Mouse (Mus musculus): Measurements from ENCODE around the gene Spg20. TPM values are rescaled to one million over a fixed set of nuclear protein-coding genes. Genes with fewer than 3 reads are reported as not detected.

Spg20 gene
- total and polyA plus RNA-seq, 3 experiments = 18.5 to 23.3 TPM; not detected in 1

DNA sequence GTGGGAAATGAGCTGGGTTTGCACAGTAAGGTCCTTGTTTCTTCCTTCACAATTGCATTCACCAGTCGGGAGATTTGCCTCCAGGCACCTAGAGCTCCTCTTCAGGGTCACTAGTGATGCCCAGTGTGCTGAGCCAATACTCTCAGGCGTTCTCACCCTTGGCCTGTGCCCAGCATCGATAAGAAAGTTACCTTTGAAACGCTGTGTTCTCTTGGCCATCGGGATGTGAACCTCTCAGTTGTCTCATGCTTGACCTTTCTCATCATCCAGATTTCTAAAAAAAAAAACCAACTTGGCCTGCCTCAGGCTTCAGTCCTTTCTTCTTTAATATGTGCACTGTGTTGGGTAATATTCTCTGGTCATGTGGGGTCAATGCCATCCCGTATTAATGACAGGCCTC, 34.5 kb downstream of the Spg20 start:
- no peaks in the 10 kb centered on the region for H3K36me3 ChIP-seq (ENCODE audit: control insufficient read depth in 1 of 2, insufficient read depth in 2 of 2, low read length in 2 of 2)
- no peak for TF ChIP-seq E2F4 (IDR thresholded peaks at IDR 0.05; ENCODE audit: borderline replicate concordance, low read depth, low read length)
- TF ChIP-seq MYC (IDR thresholded peaks at IDR 0.05; ENCODE audit: low read depth, low read length) = no peak
- no peak for TF ChIP-seq CTCF (IDR thresholded peaks at IDR 0.05 in 2 of 3, conservative IDR thresholded peaks at IDR 0.05 in 1 of 3; ENCODE audit: control insufficient read depth in 1 of 3, insufficient read depth in 1 of 3, low read depth in 2 of 3, low read length in 3 of 3, poor library complexity in 1 of 3, severe bottlenecking in 1 of 3)
- TF ChIP-seq TCF12 (IDR thresholded peaks at IDR 0.05; ENCODE audit: low read depth, low read length) = no peak
- no peak for TF ChIP-seq USF2 (IDR thresholded peaks at IDR 0.05; ENCODE audit: borderline replicate concordance in 1 of 2, insufficient read depth in 1 of 2, low read depth in 1 of 2, low read length in 2 of 2)
- TF ChIP-seq USF1 (IDR thresholded peaks at IDR 0.05; ENCODE audit: low read depth, low read length) = no peak
- TF ChIP-seq TBP (IDR thresholded peaks at IDR 0.05; ENCODE audit: low read depth, low read length) = no peak
- TF ChIP-seq NELFE (IDR thresholded peaks at IDR 0.05; ENCODE audit: low read depth, low read length) = no peak
- no peak for TF ChIP-seq TAL1 (IDR thresholded peaks at IDR 0.05; ENCODE audit: low read length)
- TF ChIP-seq MXI1 (IDR thresholded peaks at IDR 0.05; ENCODE audit: low read depth, low read length) = no peak
- no peak for TF ChIP-seq CHD1 (IDR thresholded peaks at IDR 0.05; ENCODE audit: low read depth, low read length)
- no peak for TF ChIP-seq KAT2A (conservative IDR thresholded peaks at IDR 0.05; ENCODE audit: low read depth, low read length)
- no peak for TF ChIP-seq HCFC1 (IDR thresholded peaks at IDR 0.05; ENCODE audit: low read depth, low read length)
- no peak for TF ChIP-seq EP300 (IDR thresholded peaks at IDR 0.05; ENCODE audit: low read depth in 1 of 2, low read length in 2 of 2)
- TF ChIP-seq MAFK (IDR thresholded peaks at IDR 0.05; ENCODE audit: borderline replicate concordance, low read depth, low read length) = no peak
- no peak for TF ChIP-seq ZKSCAN1 (IDR thresholded peaks at IDR 0.05; ENCODE audit: low read depth, low read length)
- TF ChIP-seq MAZ (IDR thresholded peaks at IDR 0.05; ENCODE audit: low read depth, low read length) = no peak
- no peak for DNase-seq (ENCODE audit: low read depth, low spot score)
- no peaks in the 10 kb centered on the region for H3K27me3 ChIP-seq (ENCODE audit: control insufficient read depth in 1 of 2, insufficient read depth in 2 of 2, low read length in 2 of 2)
- H3K9ac ChIP-seq (ENCODE audit: control insufficient read depth, low read depth, low read length, poor library complexity, severe bottlenecking) = no peak overlapping the region
- H3K27ac ChIP-seq (ENCODE audit: control insufficient read depth, low read depth, low read length) = no peak overlapping the region
- H3K4me1 ChIP-seq (ENCODE audit: control insufficient read depth in 1 of 2, insufficient read depth in 2 of 2, low read length in 2 of 2) = no peaks in the 10 kb centered on the region
- no peaks in the 10 kb centered on the region for H3K9me3 ChIP-seq (replicated peaks; ENCODE audit: insufficient read depth, low read length)
- no peak overlapping the region for H3K4me3 ChIP-seq (ENCODE audit: control insufficient read depth in 1 of 2, insufficient read depth in 1 of 2, low read depth in 2 of 2, low read length in 2 of 2)
- no peaks in the 10 kb centered on the region for H3K79me2 ChIP-seq (ENCODE audit: control insufficient read depth, insufficient read depth, low read length, poor library complexity)

DNA sequence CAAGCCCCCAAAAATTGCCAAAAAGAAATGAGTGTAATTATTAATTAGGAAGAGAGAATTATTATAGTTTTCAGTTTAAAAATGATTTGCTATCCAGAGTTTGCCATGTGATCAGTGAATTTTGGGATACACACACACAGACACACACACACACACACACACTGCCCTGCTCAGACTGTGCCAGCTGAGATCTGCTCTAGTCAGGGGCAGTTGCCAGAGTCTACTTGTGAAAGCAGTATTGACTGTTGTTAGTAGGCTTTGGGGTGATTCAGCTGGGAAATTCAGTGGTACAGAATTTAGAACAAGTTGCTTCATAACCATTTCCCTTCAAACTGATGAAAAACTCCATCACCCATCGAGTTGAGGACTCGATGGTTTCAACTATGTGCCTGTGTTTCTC, 35.2 kb downstream of the Spg20 start:
- H3K4me1 ChIP-seq (ENCODE audit: control insufficient read depth in 1 of 2, insufficient read depth in 2 of 2, low read length in 2 of 2) = no peaks in the 10 kb centered on the region
- no peaks in the 10 kb centered on the region for H3K36me3 ChIP-seq (ENCODE audit: control insufficient read depth in 1 of 2, insufficient read depth in 2 of 2, low read length in 2 of 2)
- no peaks in the 10 kb centered on the region for H3K9me3 ChIP-seq (replicated peaks; ENCODE audit: insufficient read depth, low read length)
- no peaks in the 10 kb centered on the region for H3K79me2 ChIP-seq (ENCODE audit: control insufficient read depth, insufficient read depth, low read length, poor library complexity)
- TF ChIP-seq CTCF (IDR thresholded peaks at IDR 0.05 in 2 of 3, conservative IDR thresholded peaks at IDR 0.05 in 1 of 3; ENCODE audit: control insufficient read depth in 1 of 3, insufficient read depth in 1 of 3, low read depth in 2 of 3, low read length in 3 of 3, poor library complexity in 1 of 3, severe bottlenecking in 1 of 3) = no peak
- TF ChIP-seq GATA1 (IDR thresholded peaks at IDR 0.05; ENCODE audit: low read depth, low read length) = no peak
- TF ChIP-seq POLR2AphosphoS5 (IDR thresholded peaks at IDR 0.05; ENCODE audit: borderline replicate concordance, low read depth, low read length) = no peak
- no peak for TF ChIP-seq SMC3 (IDR thresholded peaks at IDR 0.05; ENCODE audit: low read depth, low read length)
- TF ChIP-seq RCOR1 (IDR thresholded peaks at IDR 0.05; ENCODE audit: low read depth, low read length) = no peak
- TF ChIP-seq ZKSCAN1 (IDR thresholded peaks at IDR 0.05; ENCODE audit: low read depth, low read length) = no peak
- TF ChIP-seq NRF1 (IDR thresholded peaks at IDR 0.05; ENCODE audit: insufficient read depth, low read depth, low read length, poor library complexity, severe bottlenecking) = no peak
- TF ChIP-seq TAL1 (IDR thresholded peaks at IDR 0.05; ENCODE audit: low read length) = no peak
- no peak for TF ChIP-seq MYB (IDR thresholded peaks at IDR 0.05; ENCODE audit: low read depth, low read length)
- TF ChIP-seq CHD1 (IDR thresholded peaks at IDR 0.05; ENCODE audit: low read depth, low read length) = no peak
- TF ChIP-seq USF2 (IDR thresholded peaks at IDR 0.05; ENCODE audit: borderline replicate concordance in 1 of 2, insufficient read depth in 1 of 2, low read depth in 1 of 2, low read length in 2 of 2) = no peak
- TF ChIP-seq MXI1 (IDR thresholded peaks at IDR 0.05; ENCODE audit: low read depth, low read length) = no peak
- no peak for TF ChIP-seq NELFE (IDR thresholded peaks at IDR 0.05; ENCODE audit: low read depth, low read length)
- TF ChIP-seq JUND (IDR thresholded peaks at IDR 0.05; ENCODE audit: low read depth, low read length) = no peak
- H3K27ac ChIP-seq (ENCODE audit: control insufficient read depth, low read depth, low read length) = no peak overlapping the region
- DNase-seq (ENCODE audit: low read depth, low spot score) = no peak
- H3K27me3 ChIP-seq (ENCODE audit: control insufficient read depth in 1 of 2, insufficient read depth in 2 of 2, low read length in 2 of 2) = no peaks in the 10 kb centered on the region
- H3K9ac ChIP-seq (ENCODE audit: control insufficient read depth, low read depth, low read length, poor library complexity, severe bottlenecking) = no peak overlapping the region
- H3K4me3 ChIP-seq (ENCODE audit: control insufficient read depth in 1 of 2, insufficient read depth in 1 of 2, low read depth in 2 of 2, low read length in 2 of 2) = no peak overlapping the region
